Mouse (Mus musculus) cerebellum, adult 2 months (tissue): ENCODE results near the gene Gm28729.

Experiments
- CTCF ChIP-seq: fragments of 200-500 bp; IDR thresholded peaks from 2 replicates; pipeline ENCODE4 v1.5.1; 2011; ENCODE audit warnings: low read depth, mild to moderate bottlenecking, control low read depth, low read length, moderate library complexity, borderline replicate concordance; ENCODE audit not compliant: insufficient read depth
- POLR2A ChIP-seq: fragments of 200-500 bp; IDR thresholded peaks from 2 replicates; pipeline ENCODE4 v1.6.1; 2011; ENCODE audit warnings: low read length, control low read depth, borderline replicate concordance; ENCODE audit not compliant: insufficient read depth

- TF ChIP-seq CTCF (no peak), POLR2A (no peak)
These were observed 12.5 kb upstream of the Gm28729 start for GRCm38 (mm10) chr9:96537615-96537919.
